Mouse (Mus musculus) midbrain, embryonic 11.5 days (tissue): ENCODE measurements around the gene Me3. TPM values are rescaled to one million over a fixed set of nuclear protein-coding genes. Genes with fewer than 3 reads are reported as not detected.

Experiments used
- polyA plus RNA-seq: library from polyadenylated mRNA; unstranded; fragments of >200 nt; fragmentation: Nextera tagmentation; extraction: Ambion mirVana; gene quantifications from 2 replicates; pipeline ENCODE4 v1.2.1, GENCODE M21; 2014

The Me3 gene
- polyA plus RNA-seq, 1 experiment from 2014 or later, result 0.86 TPM

Other genes with a start within 250 kb of the Me3 start
- 15.1 and 16.7 TPM in 2 replicates for gene Tmem135, start 228.2 kb upstream of the Me3 start, polyA plus RNA-seq
- gene Fzd4, start 228.0 kb upstream of the Me3 start, polyA plus RNA-seq, result 2.0 and 2.6 TPM in 2 replicates
- 34.9 and 36.1 TPM in 2 replicates for gene Prss23, start 105.2 kb upstream of the Me3 start, polyA plus RNA-seq